Mouse (Mus musculus) midbrain, embryonic 11.5 days (tissue): ENCODE results near the gene Cog6. TPM values are rescaled to one million over a fixed set of nuclear protein-coding genes. Genes with fewer than 3 reads are reported as not detected.
A peak's percentile ranks its signal among the peaks of the same experiment; 100 is the strongest.
"Not testable (repeated sequence)": the region's sequence is repeated elsewhere in the genome, so short reads cannot be mapped to it uniquely, and the experiment has no call there.

Experiments used
- ATAC-seq: fragments of 200-750 bp; cut with Nextera tagmentation; 2 replicates; pipeline ENCODE4 v1.8.0; 2017; ENCODE audit warnings: moderate TSS enrichment, moderate library complexity; ENCODE audit not compliant: low FRiP score
- DNase-seq: peaks from one replicate; pipeline ENCODE4 v3.0.0; 2015; ENCODE audit warnings: low spot score; ENCODE audit errors: missing footprints
- H3K27ac ChIP-seq: fragments of 300-500 bp; sonication (generic); 2 replicates; pipeline ENCODE4 v1.5.1; 2014; ENCODE audit warnings: low read depth, low read length
- H3K27me3 ChIP-seq: fragments of 300-500 bp; sonication (generic); 2 replicates; pipeline ENCODE4 v1.6.1; 2014; ENCODE audit warnings: mild to moderate bottlenecking, low read length, moderate library complexity, mixed read lengths; ENCODE audit not compliant: control insufficient read depth, insufficient read depth
- H3K36me3 ChIP-seq: fragments of 300-500 bp; sonication (generic); 2 replicates; pipeline ENCODE4 v1.6.1; 2014; ENCODE audit warnings: mild to moderate bottlenecking, low read length, moderate library complexity, mixed read lengths; ENCODE audit not compliant: control insufficient read depth, insufficient read depth
- H3K4me1 ChIP-seq: fragments of 300-500 bp; sonication (generic); 2 replicates; pipeline ENCODE4 v1.6.1; 2014; ENCODE audit warnings: low read length; ENCODE audit not compliant: control insufficient read depth, insufficient read depth
- H3K4me2 ChIP-seq: fragments of 300-500 bp; sonication (generic); 2 replicates; pipeline ENCODE4 v1.6.1; 2014; ENCODE audit warnings: mild to moderate bottlenecking, moderate library complexity
- H3K4me3 ChIP-seq: fragments of 300-500 bp; sonication (generic); 2 replicates; pipeline ENCODE4 v1.5.1; 2014; ENCODE audit warnings: low read depth, low read length
- H3K9ac ChIP-seq: fragments of 300-500 bp; sonication (generic); 2 replicates; pipeline ENCODE4 v1.6.1; 2014; ENCODE audit warnings: low read length
- H3K9me3 ChIP-seq: fragments of 300-500 bp; sonication (generic); 2 replicates; pipeline ENCODE4 v1.6.1; 2016; ENCODE audit warnings: low read length; ENCODE audit not compliant: control insufficient read depth
- WGBS: fragments of 180-500 bp; shearing (Covaris S2); extraction: QIAGEN DNeasy Blood & Tissue Kit; methylation state at CpG from one replicate; pipeline ENCODE4 v1.1.7; 2014; 5-methylcytosine and 5-hydroxymethylcytosine counted together
- polyA plus RNA-seq: library from polyadenylated mRNA; unstranded; fragments of >200 nt; fragmentation: Nextera tagmentation; extraction: Ambion mirVana; gene quantifications from 2 replicates; pipeline ENCODE4 v1.2.1, GENCODE M21; 2014

Gene Cog6
- polyA plus RNA-seq, 1 experiment from 2014 or later: 50.7 TPM

DNA sequence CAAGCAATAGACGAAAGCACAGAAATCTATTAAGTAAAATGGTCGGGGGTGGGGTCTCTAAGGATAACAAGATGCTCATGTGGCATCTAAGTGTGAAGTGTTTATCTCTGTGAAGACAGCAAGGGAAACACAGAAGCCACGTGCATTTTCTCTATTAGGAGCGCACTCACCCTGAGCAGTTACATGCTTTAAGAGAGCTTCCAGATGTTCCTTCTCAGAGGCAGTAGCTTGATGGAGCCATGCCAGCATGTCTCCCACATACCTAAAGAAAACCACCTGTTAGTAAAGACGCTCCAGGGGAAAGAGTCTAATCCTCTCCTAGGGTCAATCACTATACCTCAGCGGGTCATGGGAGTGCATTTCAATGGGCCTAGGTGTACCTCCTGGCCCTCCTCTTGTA lies 15.0 kb downstream of the Cog6 start:
- Histone ChIP-seq H3K27ac (no peak overlapping the region), H3K9me3 (no peaks in the 10 kb centered on the region), H3K4me1 (no peaks in the 10 kb centered on the region), H3K4me2 (no peak overlapping the region), H3K4me3 (no peak overlapping the region), H3K9ac (no peak overlapping the region), H3K27me3 (no peaks in the 10 kb centered on the region), H3K36me3 (peaks cover 3% of the 10 kb centered on the region)
- DNase-seq (no peak), ATAC-seq (no peak)
- 74% methylated on average over 6 of the region's 6 CpGs for WGBS

DNA sequence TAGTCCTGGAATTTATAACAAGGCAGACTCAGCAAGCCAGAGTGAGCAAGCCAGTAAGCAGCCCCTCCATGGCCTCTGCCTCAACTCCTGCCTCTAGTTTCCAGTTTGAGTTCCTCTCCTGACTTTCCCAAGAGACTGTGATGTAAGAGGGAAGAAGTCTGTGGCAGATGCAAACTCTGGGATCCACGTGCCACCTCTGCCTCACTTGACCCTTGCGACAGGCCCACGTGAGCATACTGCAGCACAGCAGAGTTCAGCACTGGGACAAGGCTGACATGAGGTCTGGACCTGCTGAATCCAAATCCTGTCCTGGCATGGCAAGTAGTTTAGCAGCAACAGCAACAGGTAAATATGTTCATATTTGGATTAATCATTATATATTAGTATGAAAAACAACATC lies 17.0 kb downstream of the Cog6 start:
- H3K36me3 ChIP-seq: no peaks in the 10 kb centered on the region; the same call in 1 of the 2 replicates

GRCm38 (mm10) chr3:52999016-52999744 lies 17.9 kb downstream of the Cog6 start:
- no peak for ATAC-seq
- H3K27ac ChIP-seq: no peak overlapping the region
- no peaks in the 10 kb centered on the region; the same call in 1 of the 2 replicates for H3K36me3 ChIP-seq
- no peak for DNase-seq
- 81% methylated on average over 15 of the region's 15 CpGs for WGBS
- no peak overlapping the region for H3K4me2 ChIP-seq
- H3K9ac ChIP-seq: no peak overlapping the region
- H3K4me3 ChIP-seq: no peak overlapping the region
- no peaks in the 10 kb centered on the region for H3K4me1 ChIP-seq
- no peaks in the 10 kb centered on the region for H3K9me3 ChIP-seq
- no peaks in the 10 kb centered on the region for H3K27me3 ChIP-seq

More for the DNA sequence above, 17.0 kb downstream of the Cog6 start:
- H3K4me2 ChIP-seq: no peak overlapping the region
- DNase-seq (no peak), ATAC-seq (no peak)
- no peaks in the 10 kb centered on the region for H3K4me1 ChIP-seq
- no peak overlapping the region for H3K4me3 ChIP-seq
- no peaks in the 10 kb centered on the region for H3K27me3 ChIP-seq
- H3K9ac ChIP-seq: no peak overlapping the region
- WGBS: 91% methylated on average over 3 of the region's 3 CpGs
- H3K27ac ChIP-seq: no peak overlapping the region
- H3K9me3 ChIP-seq: no peaks in the 10 kb centered on the region

- 91% methylated on average over 1 of the region's 1 CpGs for WGBS
- no peak for ATAC-seq
- Histone ChIP-seq H3K9ac (no peak overlapping the region), H3K4me1 (no peaks in the 10 kb centered on the region), H3K9me3 (no peaks in the 10 kb centered on the region), H3K27ac (no peak overlapping the region), H3K4me2 (no peak overlapping the region), H3K27me3 (no peaks in the 10 kb centered on the region), H3K36me3 (peaks cover 4% of the 10 kb centered on the region), H3K4me3 (no peak overlapping the region)
- no peak for DNase-seq
These were observed 19.7 kb downstream of the Cog6 start for GRCm38 (mm10) chr3:52997381-52997780.

DNA sequence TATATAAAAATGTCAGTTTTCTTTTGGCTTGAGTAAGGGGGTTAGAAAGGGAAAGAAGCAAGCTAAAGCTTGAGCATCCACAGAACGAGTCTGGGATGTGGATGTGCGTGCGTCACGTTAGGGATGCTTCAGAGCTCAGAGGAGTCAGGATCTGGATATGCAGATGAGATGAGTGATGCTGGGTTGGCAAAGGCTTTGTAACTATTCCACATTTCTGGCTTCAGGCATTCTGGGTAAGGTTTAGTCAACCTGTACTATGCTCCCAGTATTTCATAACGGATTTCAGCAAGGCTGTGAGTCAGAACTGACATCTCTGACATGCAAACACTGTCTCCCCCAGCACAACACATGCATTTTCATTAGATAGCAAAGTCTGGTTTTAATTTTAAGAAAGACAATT lies 20.4 kb downstream of the Cog6 start:
- Histone ChIP-seq H3K27ac (no peak overlapping the region), H3K4me3 (no peak overlapping the region), H3K9me3 (no peaks in the 10 kb centered on the region), H3K4me2 (no peak overlapping the region), H3K4me1 (no peaks in the 10 kb centered on the region), H3K36me3 (peaks cover 4% of the 10 kb centered on the region), H3K27me3 (no peaks in the 10 kb centered on the region), H3K9ac (no peak overlapping the region)
- DNase-seq: peak; percentile 47
- 94% methylated on average over 5 of the region's 5 CpGs for WGBS
- no peak for ATAC-seq

DNA sequence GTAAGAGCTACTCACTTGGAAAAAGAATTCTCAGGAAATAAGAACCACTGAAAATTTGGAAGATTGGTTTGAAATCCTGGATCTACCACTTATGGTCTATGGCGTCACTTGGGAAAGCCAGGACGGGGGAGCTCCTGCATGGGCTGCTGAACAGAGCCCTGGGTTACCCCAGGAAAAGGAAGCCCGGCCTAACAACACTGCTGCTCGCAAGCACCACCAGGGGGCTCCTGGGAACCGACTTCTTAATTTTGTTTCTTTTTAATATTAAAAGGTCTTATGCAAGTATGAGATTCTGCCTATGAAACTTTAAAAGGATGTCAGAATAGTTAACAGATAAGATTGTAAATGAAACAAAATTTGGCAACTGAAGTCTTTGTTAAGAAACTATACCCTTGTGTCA lies 22.4 kb downstream of the Cog6 start:
- DNase-seq (no peak), ATAC-seq (no peak)
- Histone ChIP-seq H3K27ac (no peak overlapping the region), H3K4me2 (no peak overlapping the region), H3K36me3 (peaks cover 4% of the 10 kb centered on the region), H3K9me3 (no peaks in the 10 kb centered on the region), H3K4me1 (no peaks in the 10 kb centered on the region), H3K9ac (no peak overlapping the region), H3K27me3 (no peaks in the 10 kb centered on the region), H3K4me3 (no peak overlapping the region)
- 74% methylated on average over 5 of the region's 5 CpGs for WGBS

GRCm38 (mm10) chr3:52993296-52993695 lies 23.7 kb downstream of the Cog6 start:
- DNase-seq (no peak), ATAC-seq (no peak)
- Histone ChIP-seq H3K4me3 (no peak overlapping the region), H3K36me3 (peaks cover 4% of the 10 kb centered on the region), H3K9ac (no peak overlapping the region), H3K9me3 (no peaks in the 10 kb centered on the region), H3K4me2 (no peak overlapping the region), H3K27me3 (no peaks in the 10 kb centered on the region), H3K4me1 (no peaks in the 10 kb centered on the region), H3K27ac (no peak overlapping the region)
- WGBS: 92% methylated on average over 9 of the region's 10 CpGs

- no peak overlapping the region for H3K4me3 ChIP-seq
- no peak for DNase-seq
- H3K27me3 ChIP-seq: no peaks in the 10 kb centered on the region
- no peaks in the 10 kb centered on the region for H3K9me3 ChIP-seq
- WGBS: 75% methylated on average over 18 of the region's 18 CpGs
- no peak for ATAC-seq
- H3K27ac ChIP-seq: no peak overlapping the region
- no peak overlapping the region for H3K4me2 ChIP-seq
- H3K36me3 ChIP-seq: peaks cover 4% of the 10 kb centered on the region
- H3K4me1 ChIP-seq: no peaks in the 10 kb centered on the region
- no peak overlapping the region for H3K9ac ChIP-seq
These were observed 26.8 kb downstream of the Cog6 start for GRCm38 (mm10) chr3:52990041-52990737.

DNA sequence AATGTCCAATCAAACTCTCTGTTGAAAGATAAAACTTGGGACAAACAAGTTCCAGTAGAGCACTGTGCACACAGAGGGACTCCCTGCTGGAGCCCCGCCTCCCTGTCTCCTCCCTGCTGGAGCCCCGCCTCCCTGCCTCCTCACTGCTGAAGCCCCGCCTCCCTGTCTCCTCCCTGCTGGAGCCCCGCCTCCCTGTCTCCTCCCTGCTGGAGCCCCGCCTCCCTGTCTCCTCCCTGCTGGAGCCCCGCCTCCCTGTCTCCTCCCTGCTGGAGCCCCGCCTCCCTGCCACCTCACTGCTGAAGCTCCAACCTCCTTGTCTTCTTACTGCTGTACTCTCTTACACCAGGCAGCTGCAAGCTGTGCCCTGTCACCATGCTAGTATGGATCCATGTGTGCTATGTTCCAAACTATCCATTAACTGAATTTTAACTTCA lies 31.5 kb downstream of the Cog6 start:
- H3K27ac ChIP-seq, H3K4me2 ChIP-seq, H3K4me3 ChIP-seq, H3K4me1 ChIP-seq, H3K36me3 ChIP-seq, H3K9ac ChIP-seq, ATAC-seq, H3K9me3 ChIP-seq, H3K27me3 ChIP-seq: not testable (repeated sequence)
- 35% methylated on average over 6 of the region's 7 CpGs for WGBS
- peak; percentile 79 for DNase-seq
